Comparison of ENCODE assay signal across 22 mouse cellular contexts in the genomic region with DNA sequence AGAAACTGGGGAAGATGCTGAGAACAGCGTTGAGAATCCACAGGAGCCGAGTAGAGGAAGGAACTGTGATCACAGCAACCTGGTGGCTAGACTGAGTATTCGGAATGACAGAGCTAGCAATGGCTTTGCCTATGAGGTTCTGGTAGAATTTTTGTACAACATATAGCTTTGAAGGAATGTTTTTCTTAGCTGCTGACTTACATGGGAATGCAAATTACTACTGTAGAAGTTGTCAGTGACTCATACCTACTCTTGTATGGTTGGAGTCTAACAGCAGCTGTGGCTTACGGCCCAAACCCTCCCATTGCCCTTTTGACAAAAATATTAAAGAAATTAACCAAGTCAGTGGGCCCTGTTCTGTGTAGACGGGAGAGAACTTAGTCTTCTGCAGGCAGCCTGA.
"Had no signal": no experiment of that assay in that cellular context is flagged by ENCODE, and none has a peak within 500 bp of the region (broad histone marks: within the 10 kb centered on the region; RNA-seq: fewer than 3 reads in every experiment).

No protein-coding gene starts in this region.

- ATAC-seq: liver, embryonic 12.5 days had no signal

- H3K9me3 ChIP-seq: limb, embryonic 10.5 days; limb, embryonic 13.5 days; liver, embryonic 12.5 days; liver, embryonic 15.5 days; lung, embryonic 15.5 days; megakaryocyte, embryonic 14.5 days; midbrain, embryonic 12.5 days; stomach, embryonic 15.5 days had no signal

- DNase-seq: kidney, adult 18-20 months; kidney, adult 9 months; kidney, postnatal 25 days; layer of hippocampus, adult 9-11 months; liver; lung, adult 18-20 months; lung, postnatal 10 days; lung, postnatal 36 days; retina, postnatal 1 day; right cerebral cortex, postnatal 25 days; spleen, adult 18-20 months; thymus, postnatal 25 days had no signal

- H3K4me2 ChIP-seq: limb, embryonic 13.5 days; liver, embryonic 12.5 days; liver, embryonic 15.5 days; lung, embryonic 15.5 days; midbrain, embryonic 12.5 days; stomach, embryonic 15.5 days had no signal

- H3K4me1 ChIP-seq: limb, embryonic 10.5 days; limb, embryonic 13.5 days; liver, embryonic 12.5 days; liver, embryonic 15.5 days; lung, embryonic 15.5 days; midbrain, embryonic 12.5 days; stomach, embryonic 15.5 days had no signal

- H3K4me3 ChIP-seq: layer of hippocampus, adult 2 months; limb, embryonic 10.5 days; limb, embryonic 13.5 days; liver, embryonic 12.5 days; liver, embryonic 15.5 days; lung, embryonic 15.5 days; megakaryocyte, embryonic 14.5 days; midbrain, embryonic 12.5 days; stomach, embryonic 15.5 days had no signal

- H3K27me3 ChIP-seq: limb, embryonic 13.5 days; liver, embryonic 12.5 days; liver, embryonic 15.5 days; lung, embryonic 15.5 days; megakaryocyte, embryonic 14.5 days; midbrain, embryonic 12.5 days; stomach, embryonic 15.5 days had no signal

- H3K9ac ChIP-seq: limb, embryonic 13.5 days; liver, embryonic 12.5 days; liver, embryonic 15.5 days; lung, embryonic 15.5 days; midbrain, embryonic 12.5 days; stomach, embryonic 15.5 days had no signal

- H3K27ac ChIP-seq: kidney, postnatal 0 days; layer of hippocampus, adult 2 months; limb, embryonic 10.5 days; limb, embryonic 13.5 days; liver, embryonic 12.5 days; liver, embryonic 15.5 days; lung, embryonic 15.5 days; midbrain, embryonic 12.5 days; stomach, embryonic 15.5 days had no signal
